Mouse (Mus musculus): ENCODE results near the gene Ifna15. TPM values are rescaled to one million over a fixed set of nuclear protein-coding genes. Genes with fewer than 3 reads are reported as not detected.

Gene Ifna15
- total and polyA plus RNA-seq, 2 experiments from 2014 or later, result not detected

DNA sequence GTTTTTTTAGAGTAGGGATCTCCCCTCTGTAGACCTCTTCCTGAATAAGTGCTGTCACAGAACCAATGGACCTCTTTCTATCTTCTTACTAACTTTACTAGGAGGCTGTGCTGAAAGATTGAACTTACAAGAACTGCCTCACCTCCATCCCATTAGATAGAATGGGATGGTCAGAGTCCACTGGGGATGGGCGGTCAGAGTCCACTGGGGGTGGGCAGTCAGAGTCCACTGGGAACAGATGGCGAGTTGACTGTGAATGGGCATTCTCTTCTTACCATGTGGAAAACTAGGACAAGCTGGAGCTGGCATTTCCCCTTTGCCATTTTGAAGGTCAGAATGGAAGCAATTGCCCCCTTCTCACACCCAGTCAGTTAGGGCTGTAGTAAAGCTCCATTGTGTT, 24.5 kb downstream of the Ifna15 start:
- WGBS, result 95% methylated on average over 2 of the region's 2 CpGs
- TF ChIP-seq CTCF (IDR thresholded peaks at IDR 0.05), result no peak
- no peak for DNase-seq (ENCODE audit: low spot score)
- Histone ChIP-seq H3K4me3 (ENCODE audit: low read depth, low read length) (no peak overlapping the region), H3K36me3 (ENCODE audit: insufficient read depth, low read length) (no peaks in the 10 kb centered on the region), H3K27ac (ENCODE audit: low read depth, low read length) (no peak overlapping the region), H3K4me1 (ENCODE audit: insufficient read depth, low read length) (no peaks in the 10 kb centered on the region), H3K27me3 (ENCODE audit: insufficient read depth, low read length) (no peaks in the 10 kb centered on the region), H3K4me2 (ENCODE audit: low read depth, low read length, poor library complexity, severe bottlenecking) (no peak overlapping the region), H3K9me3 (ENCODE audit: low read length) (no peaks in the 10 kb centered on the region), H3K9ac (replicated peaks; ENCODE audit: low read length, poor library complexity, severe bottlenecking) (no peak overlapping the region)
- ATAC-seq (ENCODE audit: low FRiP score), result no peak

DNA sequence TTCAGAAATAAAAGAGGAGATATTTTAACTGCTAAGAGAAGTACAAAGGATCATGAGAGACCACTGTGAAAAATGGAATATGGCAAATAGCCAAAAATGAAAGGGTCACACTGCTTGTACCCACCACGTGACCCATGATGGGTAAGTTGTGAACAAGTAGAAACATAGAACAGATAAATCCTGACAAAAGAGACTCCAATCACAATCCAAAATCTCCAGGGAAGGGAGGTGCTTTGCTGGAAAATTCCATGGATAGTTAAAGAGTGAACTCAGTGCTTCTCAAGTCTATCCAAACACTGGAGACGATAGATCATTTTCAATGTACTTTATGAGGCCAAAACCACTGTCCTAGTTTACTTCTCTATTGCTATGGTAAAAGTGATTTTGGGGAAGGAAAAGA, 27.2 kb downstream of the Ifna15 start:
- ATAC-seq (ENCODE audit: low FRiP score) (no peak), DNase-seq (ENCODE audit: low spot score) (no peak)
- H3K9ac ChIP-seq (replicated peaks; ENCODE audit: low read length, poor library complexity, severe bottlenecking), result no peak overlapping the region
- no peak overlapping the region for H3K4me2 ChIP-seq (ENCODE audit: low read depth, low read length, poor library complexity, severe bottlenecking)
- 93% methylated on average over 2 of the region's 2 CpGs for WGBS
- no peak for TF ChIP-seq CTCF (IDR thresholded peaks at IDR 0.05)
- H3K27me3 ChIP-seq (ENCODE audit: insufficient read depth, low read length), result no peaks in the 10 kb centered on the region
- H3K4me3 ChIP-seq (ENCODE audit: low read depth, low read length), result no peak overlapping the region
- no peak overlapping the region for H3K27ac ChIP-seq (ENCODE audit: low read depth, low read length)
- H3K36me3 ChIP-seq (ENCODE audit: insufficient read depth, low read length), result no peaks in the 10 kb centered on the region
- no peaks in the 10 kb centered on the region for H3K4me1 ChIP-seq (ENCODE audit: insufficient read depth, low read length)
- no peaks in the 10 kb centered on the region for H3K9me3 ChIP-seq (ENCODE audit: low read length)

DNA sequence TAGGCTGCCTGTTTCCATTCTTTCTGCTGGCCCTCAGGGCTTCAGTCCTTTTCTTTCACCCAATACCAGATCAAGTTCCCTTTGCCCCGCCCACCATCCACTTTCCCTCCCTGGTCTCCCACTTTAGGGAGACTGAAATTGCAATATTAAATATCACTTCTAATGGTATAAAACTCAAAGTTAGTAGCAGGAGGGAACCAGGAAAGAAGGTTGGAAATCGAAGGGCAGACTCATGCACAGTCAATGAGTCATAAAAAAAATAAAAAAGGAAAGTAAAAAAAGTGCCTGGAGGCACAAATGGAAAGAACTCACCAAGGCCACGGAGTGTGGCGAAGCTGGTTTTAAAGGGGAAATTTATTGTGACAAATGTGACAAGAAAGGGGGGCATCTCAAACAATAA, 27.8 kb downstream of the Ifna15 start:
- Histone ChIP-seq H3K4me3 (ENCODE audit: low read depth, low read length) (no peak overlapping the region), H3K4me1 (ENCODE audit: insufficient read depth, low read length) (no peaks in the 10 kb centered on the region), H3K9me3 (ENCODE audit: low read length) (no peaks in the 10 kb centered on the region), H3K4me2 (ENCODE audit: low read depth, low read length, poor library complexity, severe bottlenecking) (no peak overlapping the region), H3K9ac (replicated peaks; ENCODE audit: low read length, poor library complexity, severe bottlenecking) (no peak overlapping the region), H3K27me3 (ENCODE audit: insufficient read depth, low read length) (no peaks in the 10 kb centered on the region), H3K27ac (ENCODE audit: low read depth, low read length) (no peak overlapping the region), H3K36me3 (ENCODE audit: insufficient read depth, low read length) (no peaks in the 10 kb centered on the region)
- WGBS, result 70% methylated on average over 4 of the region's 4 CpGs
- no peak for TF ChIP-seq CTCF (IDR thresholded peaks at IDR 0.05)
- DNase-seq (ENCODE audit: low spot score) (no peak), ATAC-seq (ENCODE audit: low FRiP score) (no peak)

DNA sequence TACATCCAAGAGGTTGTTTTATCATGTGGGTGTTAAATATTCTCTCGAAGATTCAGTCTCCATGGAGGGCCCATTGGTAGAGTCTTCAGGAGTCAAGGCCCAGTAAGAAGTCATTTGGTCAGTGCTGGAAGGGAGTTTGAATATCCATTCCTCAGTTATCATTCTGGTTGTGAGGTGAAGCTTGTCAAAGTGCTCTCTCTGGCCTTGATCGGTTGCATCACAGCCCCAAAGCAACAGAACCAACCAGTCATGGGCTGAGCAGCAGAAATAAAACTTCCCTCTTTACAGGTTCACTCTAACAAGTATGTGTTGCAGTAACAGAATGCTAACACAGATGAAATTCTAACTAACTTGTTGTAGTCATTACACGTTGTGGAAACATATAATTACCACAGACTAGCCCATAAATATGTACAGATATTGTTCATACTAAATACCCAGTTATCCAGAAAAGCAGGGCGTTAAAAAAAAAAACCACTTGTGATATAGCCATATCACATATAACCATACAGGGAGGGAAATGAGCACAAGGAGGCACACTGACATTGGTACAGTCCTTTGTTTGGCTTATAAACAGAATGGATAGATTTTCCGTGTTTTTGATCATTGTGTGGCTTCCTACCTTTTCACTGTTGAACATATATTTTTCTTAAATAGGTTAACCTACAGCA, 31.5 kb downstream of the Ifna15 start:
- no peaks in the 10 kb centered on the region for H3K9me3 ChIP-seq (ENCODE audit: low read length)
- ATAC-seq (ENCODE audit: low FRiP score), result no peak
- H3K4me2 ChIP-seq (ENCODE audit: low read depth, low read length, poor library complexity, severe bottlenecking), result no peak overlapping the region
- H3K27me3 ChIP-seq (ENCODE audit: insufficient read depth, low read length), result no peaks in the 10 kb centered on the region
- no peak overlapping the region for H3K4me3 ChIP-seq (ENCODE audit: low read depth, low read length)
- WGBS, result 84% methylated on average over 5 of the region's 5 CpGs
- no peaks in the 10 kb centered on the region for H3K4me1 ChIP-seq (ENCODE audit: insufficient read depth, low read length)
- H3K9ac ChIP-seq (replicated peaks; ENCODE audit: low read length, poor library complexity, severe bottlenecking), result no peak overlapping the region
- TF ChIP-seq CTCF (IDR thresholded peaks at IDR 0.05), result no peak
- no peak for DNase-seq (ENCODE audit: low spot score)
- H3K36me3 ChIP-seq (ENCODE audit: insufficient read depth, low read length), result no peaks in the 10 kb centered on the region
- no peak overlapping the region for H3K27ac ChIP-seq (ENCODE audit: low read depth, low read length)

DNA sequence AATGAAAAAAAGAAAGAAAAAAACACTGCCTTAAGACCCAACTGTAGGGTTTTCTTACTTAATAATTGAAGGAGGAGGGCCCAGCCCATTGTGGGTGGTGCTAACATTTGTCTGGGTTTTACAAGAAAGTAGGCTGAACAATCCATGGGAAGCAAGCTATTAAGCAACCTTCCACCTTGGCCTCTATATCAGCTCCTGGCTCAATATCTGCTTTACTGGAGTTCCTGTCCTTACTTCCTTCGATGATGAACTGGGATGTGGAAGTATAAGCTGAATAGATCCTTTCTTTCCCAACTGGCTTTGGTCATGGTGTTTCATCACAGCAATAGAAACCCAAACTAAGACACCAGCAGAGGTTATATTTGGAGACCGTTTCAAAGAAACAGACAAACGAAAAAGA, 32.7 kb downstream of the Ifna15 start:
- DNase-seq (ENCODE audit: low spot score) (no peak), ATAC-seq (ENCODE audit: low FRiP score) (no peak)
- H3K27me3 ChIP-seq (ENCODE audit: insufficient read depth, low read length), result no peaks in the 10 kb centered on the region
- no peak overlapping the region for H3K4me2 ChIP-seq (ENCODE audit: low read depth, low read length, poor library complexity, severe bottlenecking)
- no peak overlapping the region for H3K9ac ChIP-seq (replicated peaks; ENCODE audit: low read length, poor library complexity, severe bottlenecking)
- H3K36me3 ChIP-seq (ENCODE audit: insufficient read depth, low read length), result no peaks in the 10 kb centered on the region
- no peak overlapping the region for H3K4me3 ChIP-seq (ENCODE audit: low read depth, low read length)
- H3K9me3 ChIP-seq (ENCODE audit: low read length), result no peaks in the 10 kb centered on the region
- no peak overlapping the region for H3K27ac ChIP-seq (ENCODE audit: low read depth, low read length)
- 86% methylated on average over 3 of the region's 3 CpGs for WGBS
- no peak for TF ChIP-seq CTCF (IDR thresholded peaks at IDR 0.05)
- no peaks in the 10 kb centered on the region for H3K4me1 ChIP-seq (ENCODE audit: insufficient read depth, low read length)

DNA sequence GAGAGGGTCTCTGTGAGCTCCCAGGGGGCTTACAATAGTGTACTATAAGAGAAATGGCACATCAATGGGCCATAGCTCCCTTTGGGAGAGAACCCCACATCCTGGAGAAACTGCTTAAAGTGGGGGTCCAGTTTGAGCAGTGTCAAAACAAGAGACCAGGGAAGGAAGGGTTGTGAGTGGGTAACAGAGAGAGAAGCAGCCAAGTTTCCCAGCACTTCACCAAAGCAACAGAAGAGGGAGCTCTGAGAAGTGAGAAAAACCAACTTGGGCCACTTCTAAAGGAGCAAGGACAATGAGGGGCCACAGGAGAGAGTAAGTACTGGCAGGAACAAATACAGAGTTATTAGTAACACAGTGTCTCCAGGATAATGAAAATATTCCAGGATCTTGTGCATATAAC, 34.8 kb downstream of the Ifna15 start:
- no peak for DNase-seq (ENCODE audit: low spot score)
- H3K36me3 ChIP-seq (ENCODE audit: insufficient read depth, low read length), result no peaks in the 10 kb centered on the region
- no peaks in the 10 kb centered on the region for H3K27me3 ChIP-seq (ENCODE audit: insufficient read depth, low read length)
- no peak overlapping the region for H3K27ac ChIP-seq (ENCODE audit: low read depth, low read length)
- H3K4me3 ChIP-seq (ENCODE audit: low read depth, low read length), result no peak overlapping the region
- no peaks in the 10 kb centered on the region for H3K9me3 ChIP-seq (ENCODE audit: low read length)
- no peak overlapping the region for H3K9ac ChIP-seq (replicated peaks; ENCODE audit: low read length, poor library complexity, severe bottlenecking)
- no peak overlapping the region for H3K4me2 ChIP-seq (ENCODE audit: low read depth, low read length, poor library complexity, severe bottlenecking)
- ATAC-seq (ENCODE audit: low FRiP score), result no peak
- peak; percentile 56 for TF ChIP-seq CTCF (IDR thresholded peaks at IDR 0.05)
- no peaks in the 10 kb centered on the region for H3K4me1 ChIP-seq (ENCODE audit: insufficient read depth, low read length)
